Mouse (Mus musculus): ENCODE measurements around the gene Mettl16. TPM values are rescaled to one million over a fixed set of nuclear protein-coding genes. Genes with fewer than 3 reads are reported as not detected.
A peak's percentile ranks its signal among the peaks of the same experiment; 100 is the strongest.

Gene Mettl16
- 10 to 100 TPM; 29.2 to 36.8 TPM for polyA plus RNA-seq (2017; shearing (Covaris generic))

- ATAC-seq: peak; percentile 99
Measured at GRCm38 (mm10) chr11:74770595-74771207, at the start of gene Mettl16. Gene Mettl16 (plus strand): TSS chr11:74770830.

- ATAC-seq: no peak
Measured at GRCm38 (mm10) chr11:74721141-74721540, 49.5 kb upstream of the Mettl16 start.

GRCm38 (mm10) chr11:74721971-74722370 lies 48.7 kb upstream of the Mettl16 start:
- no peak for ATAC-seq

- peak; percentile 65 for ATAC-seq
Measured at GRCm38 (mm10) chr11:74723357-74724234, 47.0 kb upstream of the Mettl16 start.

- peak; percentile 83 for ATAC-seq
Measured at GRCm38 (mm10) chr11:74724235-74724791, 46.3 kb upstream of the Mettl16 start, which contains the start of gene Pafah1b1. Gene Pafah1b1 (minus strand): TSS chr11:74724670.

GRCm38 (mm10) chr11:74725181-74725580 lies 45.4 kb upstream of the Mettl16 start:
- no peak for ATAC-seq

GRCm38 (mm10) chr11:74734917-74735316 lies 35.7 kb upstream of the Mettl16 start:
- ATAC-seq: no peak

GRCm38 (mm10) chr11:74737861-74738260 lies 32.8 kb upstream of the Mettl16 start:
- no peak for ATAC-seq

- no peak for ATAC-seq
Measured at GRCm38 (mm10) chr11:74748022-74748421, 22.6 kb upstream of the Mettl16 start.

GRCm38 (mm10) chr11:74749241-74749640 lies 21.4 kb upstream of the Mettl16 start:
- ATAC-seq: no peak

- no peak for ATAC-seq
Measured at GRCm38 (mm10) chr11:74750662-74751351, 19.8 kb upstream of the Mettl16 start.

GRCm38 (mm10) chr11:74751352-74752066 lies 19.1 kb upstream of the Mettl16 start:
- ATAC-seq: no peak

GRCm38 (mm10) chr11:74756631-74757030 lies 14.0 kb upstream of the Mettl16 start:
- no peak for ATAC-seq

GRCm38 (mm10) chr11:74761011-74761705 lies 9.5 kb upstream of the Mettl16 start:
- ATAC-seq: no peak

- ATAC-seq: no peak
Measured at GRCm38 (mm10) chr11:74763960-74764625, 6.5 kb upstream of the Mettl16 start.

- no peak for ATAC-seq
Measured at GRCm38 (mm10) chr11:74767469-74767868, 3.2 kb upstream of the Mettl16 start.

- no peak for ATAC-seq
Measured at GRCm38 (mm10) chr11:74768045-74768444, 2.6 kb upstream of the Mettl16 start.

- ATAC-seq: no peak
Measured at GRCm38 (mm10) chr11:74770037-74770436, 593 bp upstream of the Mettl16 start.

GRCm38 (mm10) chr11:74771234-74771633 lies 604 bp downstream of the Mettl16 start:
- no peak for ATAC-seq

GRCm38 (mm10) chr11:74771650-74772049 lies 1.0 kb downstream of the Mettl16 start:
- ATAC-seq: no peak

- no peak for ATAC-seq
Measured at GRCm38 (mm10) chr11:74772386-74772785, 1.8 kb downstream of the Mettl16 start.
